Mouse (Mus musculus): Measurements from ENCODE around the gene Snx12. TPM values are rescaled to one million over a fixed set of nuclear protein-coding genes. Genes with fewer than 3 reads are reported as not detected.

Gene Snx12
- polyA plus RNA-seq, 1 experiment from 2014 or later = 56.0 TPM

Other genes with a start within 250 kb of the Snx12 start
- gene Tex11, start 162.9 kb downstream of the Snx12 start, polyA plus RNA-seq (2014; fragmentation: Nextera tagmentation; extraction: Ambion mirVana) = not detected in 2 replicates
- gene Slc7a3, start 136.5 kb downstream of the Snx12 start, polyA plus RNA-seq (2014; fragmentation: Nextera tagmentation; extraction: Ambion mirVana) = 1.1 and 1.2 TPM in 2 replicates
- gene Foxo4, start 32.0 kb upstream of the Snx12 start, polyA plus RNA-seq (2014; fragmentation: Nextera tagmentation; extraction: Ambion mirVana) = 1.3 and 2.1 TPM in 2 replicates
- gene Gm614, start 41.4 kb upstream of the Snx12 start, polyA plus RNA-seq (2014; fragmentation: Nextera tagmentation; extraction: Ambion mirVana) = not detected in 2 replicates
- 1.7 and 1.9 TPM in 2 replicates for gene Il2rg, start 45.7 kb upstream of the Snx12 start, polyA plus RNA-seq (2014; fragmentation: Nextera tagmentation; extraction: Ambion mirVana)
- not detected in 2 replicates for gene Gm20489, start 46.5 kb upstream of the Snx12 start, polyA plus RNA-seq (2014; fragmentation: Nextera tagmentation; extraction: Ambion mirVana)
- gene Med12, start 51.5 kb upstream of the Snx12 start, polyA plus RNA-seq (2014; fragmentation: Nextera tagmentation; extraction: Ambion mirVana) = 46.5 and 47.6 TPM in 2 replicates
- gene Nlgn3, start 76.6 kb upstream of the Snx12 start, polyA plus RNA-seq (2014; fragmentation: Nextera tagmentation; extraction: Ambion mirVana) = 28.1 and 32.1 TPM in 2 replicates
- gene Gjb1, start 153.8 kb upstream of the Snx12 start, polyA plus RNA-seq (2014; fragmentation: Nextera tagmentation; extraction: Ambion mirVana) = not detected in 2 replicates
- gene Zmym3, start 198.3 kb upstream of the Snx12 start, polyA plus RNA-seq (2014; fragmentation: Nextera tagmentation; extraction: Ambion mirVana) = 24.4 and 25.6 TPM in 2 replicates
- 671 and 672 TPM in 2 replicates for gene Nono, start 206.8 kb upstream of the Snx12 start, polyA plus RNA-seq (2014; fragmentation: Nextera tagmentation; extraction: Ambion mirVana)
- 3.0 and 3.5 TPM in 2 replicates for gene Itgb1bp2, start 226.5 kb upstream of the Snx12 start, polyA plus RNA-seq (2014; fragmentation: Nextera tagmentation; extraction: Ambion mirVana)

Data from forebrain, embryonic 11.5 days (tissue).